Mouse (Mus musculus): Measurements from ENCODE around the gene Gm10392. TPM values are rescaled to one million over a fixed set of nuclear protein-coding genes. Genes with fewer than 3 reads are reported as not detected.

The Gm10392 gene
- total RNA-seq, 2 experiments from 2014 or later = not detected

GRCm38 (mm10) chr11:77508068-77509021 lies 10.7 kb downstream of the Gm10392 start:
- DNase-seq (ENCODE audit: low spot score in 2 of 2) = peak; percentile 83 to 90

GRCm38 (mm10) chr11:77507426-77507825 lies 11.6 kb downstream of the Gm10392 start:
- peak in 1 of 2 experiments; percentile 20 for DNase-seq (ENCODE audit: low spot score in 2 of 2)

DNA sequence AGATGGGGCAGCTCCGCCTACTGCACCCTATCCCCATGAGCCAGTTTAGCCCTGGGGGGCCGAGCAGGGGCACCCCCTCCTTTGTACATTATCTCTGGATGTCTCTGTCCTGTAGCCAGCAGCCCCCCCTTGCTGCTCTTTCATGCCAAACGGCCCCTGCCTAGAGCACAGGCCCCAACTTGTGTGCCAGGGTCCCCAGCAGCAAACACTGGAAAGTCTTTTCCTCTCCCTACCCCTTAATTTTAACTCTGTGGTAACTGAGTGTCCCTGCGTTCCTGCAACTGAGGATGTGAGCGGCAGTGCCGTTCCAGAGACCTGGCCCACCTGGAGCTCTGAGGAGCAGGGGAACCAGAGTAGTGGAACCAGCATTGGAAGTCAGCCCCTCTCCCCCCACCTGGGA lies 12.1 kb downstream of the Gm10392 start:
- DNase-seq (ENCODE audit: low spot score in 2 of 2) = peak in 1 of 2 experiments; percentile 17

- peak in 1 of 2 experiments; percentile 22 for DNase-seq (ENCODE audit: low spot score in 2 of 2)
Measured at GRCm38 (mm10) chr11:77506273-77506672, 12.7 kb downstream of the Gm10392 start.

DNA sequence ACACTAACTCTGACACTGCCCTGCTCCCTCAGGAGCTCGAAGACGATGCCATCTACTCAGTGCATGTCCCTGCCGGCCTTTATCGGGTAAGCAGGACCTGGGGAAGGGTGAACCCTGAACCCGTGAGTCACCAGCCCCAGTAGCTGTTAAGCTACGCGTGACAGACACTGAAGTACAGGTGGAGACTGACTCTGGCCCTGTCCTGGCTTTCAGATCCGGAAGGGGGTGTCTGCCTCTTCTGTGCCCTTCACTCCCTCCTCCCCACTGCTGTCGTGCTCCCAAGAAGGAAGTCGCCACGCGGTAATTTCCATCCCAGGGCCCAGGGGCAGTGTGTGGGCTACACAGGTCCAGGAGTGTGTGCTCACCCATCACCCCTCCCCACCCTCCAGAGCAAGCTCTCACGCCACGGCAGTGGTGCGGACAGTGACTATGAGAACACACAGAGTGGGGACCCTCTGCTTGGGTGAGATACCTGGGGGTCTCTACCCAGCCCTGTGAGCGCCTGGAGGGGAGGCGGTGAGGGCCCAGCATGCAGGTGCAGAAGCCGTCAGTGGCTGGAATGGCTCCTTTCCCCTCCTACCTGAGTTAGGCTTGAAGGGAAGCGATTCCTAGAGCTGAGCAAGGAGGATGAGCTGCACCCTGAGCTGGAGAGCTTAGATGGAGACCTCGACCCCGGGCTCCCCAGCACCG lies 13.6 kb downstream of the Gm10392 start:
- DNase-seq (ENCODE audit: low spot score in 2 of 2) = no peak

DNA sequence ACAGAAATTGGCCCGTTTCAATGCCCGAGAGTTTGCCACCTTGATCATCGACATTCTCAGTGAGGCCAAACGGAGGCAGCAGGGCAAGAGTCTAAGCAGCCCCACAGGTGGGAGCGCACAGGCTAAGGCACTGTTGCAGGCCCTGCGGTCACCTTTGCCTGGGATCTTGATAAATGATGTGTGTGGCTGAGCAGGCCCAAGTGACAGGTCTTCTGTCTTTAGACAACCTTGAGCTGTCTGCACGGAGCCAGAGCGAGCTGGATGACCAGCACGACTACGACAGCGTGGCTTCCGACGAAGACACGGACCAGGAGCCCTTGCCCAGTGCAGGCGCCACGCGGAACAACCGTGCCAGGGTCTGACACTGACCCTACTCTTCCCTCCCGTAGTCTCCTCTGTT lies 14.6 kb downstream of the Gm10392 start:
- no peak for DNase-seq (ENCODE audit: low spot score in 2 of 2)

DNA sequence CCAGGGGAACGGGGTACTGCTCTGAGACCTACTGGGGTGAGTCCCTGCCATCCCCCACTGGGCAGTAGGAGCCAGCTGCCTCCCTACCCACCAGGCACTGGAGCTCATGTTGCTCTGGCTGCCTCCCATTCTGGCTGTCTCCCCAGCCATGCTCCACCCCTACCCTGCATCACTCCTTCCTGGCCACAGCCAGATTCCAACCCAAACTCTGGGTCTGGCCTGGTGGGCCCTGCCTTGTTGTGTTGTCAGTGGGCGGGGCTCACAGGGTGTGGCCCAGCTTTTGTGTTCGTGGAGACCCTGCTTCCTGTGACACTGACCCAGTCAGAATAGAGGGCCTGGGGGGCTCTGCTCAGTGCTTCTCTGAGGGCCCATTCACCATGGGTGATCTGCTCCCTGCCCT lies 15.5 kb downstream of the Gm10392 start:
- DNase-seq (ENCODE audit: low spot score in 2 of 2) = no peak

DNA sequence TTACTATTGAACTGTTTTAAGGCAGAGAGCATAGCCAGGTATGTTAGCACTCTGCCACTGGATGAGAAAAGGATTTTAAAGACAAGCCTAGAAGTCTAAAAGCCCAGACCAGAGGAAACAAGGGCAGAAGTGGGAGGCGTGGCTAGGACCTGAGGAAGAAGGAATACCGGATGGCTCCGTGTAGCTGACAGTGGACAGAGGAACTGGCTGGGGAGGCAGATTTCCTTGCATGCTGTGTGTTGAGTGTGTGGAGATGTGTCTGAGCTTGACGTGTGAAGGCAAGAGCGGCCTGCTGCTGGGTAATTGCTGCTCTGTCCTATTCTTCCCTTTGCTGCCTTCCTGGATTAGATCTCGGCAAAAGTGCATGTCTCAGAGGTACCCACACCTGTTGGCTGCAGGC lies 16.5 kb downstream of the Gm10392 start:
- no peak for DNase-seq (ENCODE audit: low spot score in 2 of 2)

DNA sequence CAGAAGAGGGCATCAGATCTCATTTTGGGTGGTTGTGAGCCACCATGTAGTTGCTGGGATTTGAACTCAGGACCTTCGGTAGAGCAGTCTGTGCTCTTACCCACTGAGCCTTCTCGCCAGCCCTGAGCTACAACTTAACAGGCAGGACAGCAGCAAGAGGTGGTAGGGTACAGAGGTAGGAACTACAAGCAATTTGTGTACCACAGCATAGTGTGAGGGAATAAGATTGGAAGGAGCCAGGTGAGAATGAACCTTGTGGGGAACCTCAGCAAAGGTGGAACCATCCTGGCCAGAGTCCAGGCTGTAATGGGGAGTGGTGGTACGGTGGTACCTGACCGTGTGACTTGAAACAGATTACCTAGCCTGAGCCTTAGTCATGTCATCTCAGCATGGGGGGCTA lies 17.0 kb downstream of the Gm10392 start:
- no peak for DNase-seq (ENCODE audit: low spot score in 2 of 2)

GRCm38 (mm10) chr11:77501392-77501791 lies 17.6 kb downstream of the Gm10392 start:
- peak; percentile 63 to 80 for DNase-seq (ENCODE audit: low spot score in 2 of 2)

DNA sequence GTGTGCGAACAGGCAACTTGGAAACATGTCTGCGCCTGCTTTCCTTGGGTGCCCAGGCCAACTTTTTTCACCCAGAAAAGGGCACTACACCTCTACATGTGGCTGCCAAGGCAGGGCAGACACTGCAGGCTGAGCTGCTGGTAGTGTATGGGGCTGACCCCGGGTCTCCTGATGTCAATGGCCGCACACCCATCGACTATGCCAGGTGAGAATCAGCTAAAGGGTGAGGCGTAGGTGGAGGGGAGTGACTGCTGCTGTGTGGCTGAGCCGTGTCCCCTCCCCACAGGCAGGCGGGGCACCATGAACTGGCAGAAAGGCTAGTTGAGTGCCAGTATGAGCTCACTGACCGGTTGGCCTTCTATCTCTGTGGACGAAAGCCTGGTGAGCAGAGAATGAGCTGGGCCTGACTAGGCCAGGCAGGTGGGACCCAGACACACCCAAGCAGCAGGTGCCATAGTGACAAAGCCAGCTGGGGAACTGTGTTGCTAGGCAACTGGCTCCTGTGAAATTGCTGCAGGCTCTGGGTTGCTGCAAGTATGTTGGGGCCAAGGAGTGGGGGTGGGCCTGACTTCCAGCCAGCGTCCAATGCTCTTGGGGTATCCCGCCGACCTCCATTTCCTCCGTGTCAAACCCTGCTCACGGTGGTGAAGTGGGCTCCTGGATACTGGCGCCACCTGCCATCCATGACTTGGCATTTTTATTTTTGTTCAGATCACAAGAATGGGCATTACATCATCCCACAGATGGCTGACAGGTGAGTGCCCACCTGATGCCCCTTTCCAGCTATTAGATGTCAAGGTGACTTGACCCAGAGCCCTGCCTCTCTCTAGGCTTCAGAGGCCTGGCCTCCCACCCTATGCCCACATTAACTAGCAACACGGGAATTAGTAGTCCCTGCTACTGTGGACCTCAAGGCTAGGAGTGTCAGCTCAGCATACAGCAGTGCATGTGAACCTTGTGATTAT lies 18.4 kb downstream of the Gm10392 start:
- no peak for DNase-seq (ENCODE audit: low spot score in 2 of 2)

DNA sequence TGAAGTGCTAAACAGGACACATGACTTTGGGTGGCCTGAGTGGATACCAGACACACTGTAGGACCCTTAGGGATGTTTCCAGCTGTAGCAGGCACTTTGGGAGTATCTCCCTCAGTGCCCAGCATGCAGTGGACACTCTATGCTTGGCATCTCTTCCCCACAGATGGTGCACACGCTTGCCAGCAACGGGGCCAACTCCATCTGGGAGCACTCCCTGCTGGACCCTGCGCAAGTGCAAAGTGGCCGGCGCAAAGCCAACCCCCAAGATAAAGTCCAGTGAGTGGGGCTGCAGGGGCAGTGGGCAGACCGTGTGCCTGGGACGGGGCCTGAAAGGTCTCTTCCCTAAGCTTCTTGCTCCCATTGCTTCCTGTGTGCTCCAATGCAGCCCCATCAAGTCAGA lies 19.6 kb downstream of the Gm10392 start:
- no peak for DNase-seq (ENCODE audit: low spot score in 2 of 2)

- DNase-seq (ENCODE audit: low spot score in 2 of 2) = no peak
Measured at GRCm38 (mm10) chr11:77498261-77499139, 20.5 kb downstream of the Gm10392 start.

GRCm38 (mm10) chr11:77497851-77498250 lies 21.1 kb downstream of the Gm10392 start:
- DNase-seq (ENCODE audit: low spot score in 2 of 2) = no peak

DNA sequence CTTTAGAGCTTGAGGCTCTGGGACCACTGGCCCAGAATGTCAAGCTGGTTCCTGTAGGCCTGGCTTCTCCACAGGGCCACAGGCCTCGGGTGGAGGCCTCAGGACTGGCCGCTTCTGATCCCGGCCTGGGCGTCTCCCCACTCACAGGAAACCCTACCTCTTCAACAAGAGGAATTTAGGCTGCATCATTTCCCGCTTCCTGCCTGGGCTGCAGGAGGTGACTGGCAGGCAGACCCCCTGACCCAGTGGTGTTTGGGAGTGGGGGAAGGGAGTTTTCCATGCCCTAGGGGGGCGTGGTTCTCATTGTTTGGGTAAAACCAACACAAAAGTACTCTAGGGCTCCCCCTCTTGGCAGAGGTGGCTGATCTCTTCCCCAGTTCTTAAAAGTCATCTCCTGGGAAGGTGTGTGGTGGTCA lies 21.6 kb downstream of the Gm10392 start:
- peak in 1 of 2 experiments; percentile 60 for DNase-seq (ENCODE audit: low spot score in 2 of 2)

DNA sequence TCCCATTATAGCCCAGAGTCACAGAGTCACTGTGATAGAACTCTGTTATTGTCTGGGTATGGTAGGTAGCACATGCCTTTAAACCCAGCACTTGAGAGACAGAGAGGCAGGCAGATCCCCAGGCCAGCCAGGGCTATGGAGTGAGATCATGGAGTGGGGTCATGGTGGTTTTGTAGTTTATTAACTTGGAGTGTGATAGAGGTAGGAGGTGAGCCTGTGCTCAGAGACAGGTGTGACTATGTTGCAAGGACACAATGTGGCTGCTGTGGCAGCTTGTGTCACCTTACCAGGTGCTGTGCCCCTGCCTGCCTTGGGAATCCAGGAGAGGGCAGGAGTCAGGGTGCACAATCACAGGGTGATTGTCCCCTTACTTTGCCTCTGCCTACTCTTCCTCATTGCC lies 23.5 kb downstream of the Gm10392 start:
- no peak for DNase-seq (ENCODE audit: low spot score in 2 of 2)

GRCm38 (mm10) chr11:77494782-77495181 lies 24.2 kb downstream of the Gm10392 start:
- DNase-seq (ENCODE audit: low spot score in 2 of 2) = no peak

- no peak for DNase-seq (ENCODE audit: low spot score in 2 of 2)
Measured at GRCm38 (mm10) chr11:77494344-77494676, 24.7 kb downstream of the Gm10392 start.

- DNase-seq (ENCODE audit: low spot score in 2 of 2) = peak; percentile 54 to 66
Measured at GRCm38 (mm10) chr11:77493512-77494343, 25.3 kb downstream of the Gm10392 start, which contains the start of gene Git1. Gene Git1 (plus strand): TSS chr11:77493562.

Data from adrenal gland, adult 18-20 months (tissue).